Mouse (Mus musculus) cerebellum, postnatal 25 days (tissue): ENCODE measurements around the gene Mybphl.

ENCODE experiments used
- DNase-seq, 2 experiments: peaks; one replicate each; pipeline ENCODE4 v3.0.0; 2021; ENCODE audit warnings: mixed read lengths in 2 of 2

Mybphl gene

DNA sequence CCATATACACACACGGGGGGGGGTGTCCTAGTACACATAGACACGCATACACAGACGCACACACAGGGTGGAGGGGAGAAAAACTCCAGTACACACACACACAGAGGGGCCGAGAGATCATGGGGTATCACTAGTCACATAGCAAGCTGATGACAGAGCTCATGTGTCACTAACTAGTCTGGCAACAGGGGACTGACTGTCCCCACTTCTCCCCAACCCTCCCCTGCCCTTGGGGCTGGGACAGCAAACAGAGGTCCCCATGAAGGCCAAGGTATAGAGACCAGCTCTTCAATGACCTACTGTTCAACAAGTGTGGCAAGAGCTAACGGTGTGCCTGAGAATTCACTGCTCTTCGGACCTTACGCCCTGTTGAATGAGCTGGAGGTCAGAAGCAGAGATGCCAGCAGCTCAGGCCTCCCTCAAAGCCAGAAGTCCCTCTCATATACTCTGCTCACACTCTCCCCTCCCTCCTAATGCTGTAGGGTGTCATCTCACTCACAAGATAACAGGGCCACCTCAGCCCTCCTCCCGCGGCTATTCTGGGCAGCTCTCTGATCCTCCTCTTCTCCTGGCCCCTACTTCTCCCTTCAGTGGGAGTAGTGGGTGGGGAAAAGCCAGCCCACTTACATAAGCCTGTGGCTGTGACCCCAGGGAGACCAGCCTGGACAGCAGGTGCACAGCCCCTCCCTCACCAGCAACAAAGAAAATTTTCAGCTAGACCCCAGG lies at the start of gene Mybphl:
TSS of gene Mybphl (plus strand) at position 642 of the 726 bp plus-strand sequence.
- no peak for DNase-seq

DNA sequence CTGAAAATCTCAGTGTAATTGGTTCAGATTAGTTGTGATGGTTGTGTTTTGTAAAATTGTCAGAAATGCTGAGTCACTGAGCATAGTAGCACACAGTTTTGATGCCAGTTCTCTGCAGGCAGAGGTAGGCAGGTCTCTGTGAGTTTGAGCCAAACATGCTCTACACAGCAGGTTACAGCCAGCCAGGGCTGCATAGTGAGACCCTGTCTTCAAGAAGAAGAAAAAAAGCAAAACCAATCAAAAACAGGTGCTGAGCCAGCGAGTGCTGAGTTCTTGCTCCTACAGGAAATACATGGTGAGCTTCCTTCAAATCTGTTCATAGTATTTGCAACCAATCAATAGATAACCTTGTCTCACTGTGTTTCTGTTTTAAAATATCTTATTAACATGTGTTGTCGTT lies 46.2 kb upstream of the Mybphl start:
- no peak for DNase-seq

DNA sequence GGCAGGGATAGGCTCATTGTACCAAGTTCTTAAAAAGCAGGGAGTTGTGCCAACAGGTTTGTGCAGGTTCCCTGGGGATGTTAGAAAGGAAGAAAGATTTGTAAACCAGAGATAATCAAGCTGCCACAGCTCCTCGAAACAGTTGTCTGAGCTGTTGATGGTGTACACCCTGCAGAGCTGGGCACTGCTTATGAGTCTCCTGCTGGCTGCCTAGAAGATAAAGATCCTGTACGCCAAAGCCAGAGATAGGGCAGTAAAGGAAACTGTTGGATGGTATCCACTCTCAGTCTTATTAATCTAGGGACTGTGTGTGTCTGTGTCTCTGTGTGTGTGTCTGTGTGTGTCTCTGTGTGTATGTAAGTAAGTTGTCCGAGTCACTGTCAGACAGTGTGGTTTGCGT lies 43.0 kb upstream of the Mybphl start:
- DNase-seq = peak; percentile 34 to 45

DNA sequence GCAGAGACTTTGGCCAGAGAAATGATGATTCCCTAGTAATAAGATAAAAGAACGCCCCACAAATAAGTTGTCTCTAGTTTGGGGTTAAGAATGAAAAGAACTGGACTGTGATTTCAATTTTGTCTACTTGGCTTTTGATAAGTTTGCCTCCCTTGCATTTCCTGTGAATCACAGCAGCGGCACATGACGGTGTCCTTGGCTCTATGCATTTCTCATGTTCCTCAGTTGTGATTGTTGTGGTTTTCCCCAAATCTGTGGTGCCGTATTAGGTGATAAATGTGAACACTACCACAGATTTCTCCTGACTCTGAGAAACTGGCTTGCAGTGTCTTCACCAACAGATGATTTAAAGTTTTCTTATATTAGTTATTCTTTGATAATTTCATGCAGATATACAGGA lies 42.6 kb upstream of the Mybphl start:
- DNase-seq = no peak

DNA sequence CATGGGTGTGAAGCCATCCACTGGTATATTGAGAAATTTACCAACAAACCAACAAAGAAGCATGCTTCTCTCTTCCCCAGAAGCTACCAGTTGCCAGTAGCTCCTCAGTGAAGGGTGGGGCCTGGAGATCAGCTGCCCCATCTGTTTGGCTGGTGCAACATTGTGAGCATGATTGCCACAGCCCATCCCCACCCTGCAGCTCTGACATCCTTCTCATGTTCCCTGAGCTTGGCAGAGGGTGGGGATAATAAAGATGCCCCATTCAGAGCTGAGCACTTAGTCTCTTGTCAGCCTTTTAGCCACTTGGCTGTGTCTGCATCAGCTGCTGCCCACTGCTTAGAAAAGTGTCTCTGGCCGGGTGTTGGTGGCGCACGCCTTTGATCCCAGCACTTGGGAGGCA lies 41.7 kb upstream of the Mybphl start:
- no peak for DNase-seq

DNA sequence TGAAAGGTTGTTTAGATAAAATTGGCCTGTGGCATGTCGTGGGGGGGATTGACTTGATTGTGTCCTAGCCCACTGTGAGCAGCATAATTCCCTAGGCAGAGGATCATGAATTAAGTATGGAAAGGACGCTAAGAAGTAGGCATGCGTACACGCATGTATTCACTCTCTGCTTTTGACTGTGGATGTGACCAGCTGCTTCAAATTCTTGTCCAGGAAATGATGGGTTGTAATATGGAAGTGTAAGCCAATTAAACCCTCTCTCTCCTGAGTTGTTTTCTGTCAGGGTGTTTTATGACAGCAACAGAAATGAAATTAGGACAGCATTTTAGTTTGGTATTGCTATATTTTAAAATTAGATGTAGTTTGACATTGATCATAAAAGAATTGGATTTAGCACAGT lies 39.9 kb upstream of the Mybphl start:
- DNase-seq = no peak

DNA sequence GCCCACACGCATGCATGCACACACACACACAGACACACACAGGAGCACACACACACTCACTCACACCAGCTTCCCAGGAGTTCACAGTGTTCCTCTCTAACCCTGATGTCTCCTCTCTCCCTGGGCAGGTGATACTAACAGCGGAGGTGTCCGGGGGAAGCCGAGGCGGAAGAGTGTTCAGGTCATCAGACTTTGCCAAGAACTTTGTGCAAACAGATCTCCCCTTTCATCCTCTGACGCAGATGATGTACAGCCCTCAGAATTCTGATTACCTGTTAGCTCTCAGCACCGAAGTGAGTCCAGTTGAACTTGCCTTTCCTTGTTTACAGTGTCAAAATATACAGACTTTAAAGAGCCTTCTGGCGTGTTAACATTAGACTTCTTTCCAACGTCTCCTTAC lies 39.2 kb upstream of the Mybphl start:
- no peak for DNase-seq

DNA sequence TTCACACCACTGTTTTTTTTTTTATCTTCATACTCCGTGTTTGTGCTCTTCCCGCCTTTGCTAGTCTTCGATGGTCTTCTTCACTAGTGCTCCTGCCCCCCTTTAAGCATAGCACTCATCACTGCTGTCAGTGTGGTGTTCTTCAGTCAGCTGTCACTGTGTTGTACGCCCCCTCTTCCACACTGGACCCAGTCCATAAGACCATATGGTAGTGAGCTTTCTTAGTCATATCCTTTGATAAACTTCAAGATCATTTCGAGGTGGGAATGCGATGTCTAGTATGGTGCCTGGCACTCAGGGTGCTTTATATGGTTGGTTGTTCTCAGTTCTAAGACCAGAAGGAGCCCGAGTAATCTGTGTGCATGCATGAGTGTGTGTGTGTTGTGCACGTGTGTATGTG lies 37.4 kb upstream of the Mybphl start:
- DNase-seq = no peak

DNA sequence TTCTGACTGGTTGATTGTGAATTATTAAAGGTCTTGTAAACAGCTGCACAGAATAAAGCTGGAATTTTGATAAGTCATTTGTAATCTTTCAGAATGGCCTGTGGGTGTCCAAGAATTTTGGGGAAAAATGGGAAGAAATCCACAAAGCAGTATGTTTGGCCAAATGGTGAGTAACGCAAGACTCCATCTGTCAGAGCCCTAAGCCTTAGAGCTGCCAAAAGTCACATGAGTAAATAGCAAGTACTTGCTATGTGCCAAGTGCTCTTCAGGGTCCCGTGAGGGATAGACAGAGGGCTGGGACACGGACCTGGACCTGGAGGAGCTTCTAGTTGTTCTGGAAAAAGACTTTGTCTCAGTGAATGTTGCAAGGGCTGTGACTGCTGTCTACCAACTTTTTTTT lies 36.8 kb upstream of the Mybphl start:
- peak; percentile 20 to 31 for DNase-seq

DNA sequence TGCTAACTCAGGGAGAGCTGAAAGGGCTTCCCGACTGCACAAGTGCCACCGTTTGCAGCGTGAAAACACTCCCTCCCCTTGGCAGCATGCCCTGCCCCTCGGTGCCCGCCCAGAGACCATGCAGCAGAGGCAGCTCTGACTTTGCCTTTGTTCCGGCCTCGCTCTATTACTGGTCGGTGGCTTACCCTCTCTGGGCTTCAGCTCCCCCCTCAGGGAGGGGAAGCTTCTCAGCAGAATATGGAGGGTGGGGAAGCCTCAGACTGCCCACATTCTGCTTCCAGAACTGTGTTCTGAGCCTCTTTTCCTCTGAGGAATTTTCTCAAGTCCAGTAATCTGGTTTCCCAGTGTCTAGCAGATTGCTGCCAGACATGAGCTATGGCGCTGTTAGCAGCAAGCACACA lies 36.3 kb upstream of the Mybphl start:
- DNase-seq = peak; percentile 64 to 77

DNA sequence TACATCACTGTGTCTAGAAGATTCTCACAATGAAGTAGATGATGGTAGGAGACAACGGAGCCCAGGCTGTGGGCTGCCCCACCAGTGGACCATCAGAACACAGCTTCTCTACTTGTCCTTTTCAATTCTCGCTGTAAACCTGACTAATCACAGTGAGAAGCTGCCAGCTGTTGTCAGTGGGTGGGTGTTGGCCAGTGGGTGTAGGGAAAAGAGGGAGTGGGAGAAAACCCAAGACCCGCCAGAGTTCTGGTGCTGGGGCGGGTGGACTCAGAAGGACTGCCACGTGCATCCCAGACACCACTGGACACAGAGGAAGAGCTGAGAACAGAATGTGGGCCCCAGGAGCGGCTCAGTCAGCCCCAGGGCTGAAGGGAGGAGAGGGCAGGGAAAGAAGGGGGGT lies 33.9 kb upstream of the Mybphl start:
- DNase-seq = no peak

DNA sequence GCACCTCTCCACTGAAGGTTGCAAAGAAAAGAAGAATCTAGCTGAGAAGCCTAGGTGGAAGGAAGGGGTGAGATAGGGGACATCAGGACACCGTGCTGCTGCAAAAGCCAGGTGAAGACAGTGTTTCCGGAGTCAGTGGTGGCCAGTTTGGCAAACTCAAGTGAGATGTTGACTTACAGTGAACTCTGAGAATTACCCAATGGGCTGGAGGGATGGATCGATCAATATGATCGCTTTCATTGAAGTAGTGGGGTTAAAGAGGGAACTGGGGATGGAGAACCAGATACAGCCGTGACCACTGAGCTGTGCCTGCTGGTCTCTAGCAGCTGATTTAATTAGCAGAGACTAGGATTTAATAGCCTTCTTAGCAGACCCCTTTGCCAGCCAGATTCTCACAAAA lies 27.8 kb upstream of the Mybphl start:
- DNase-seq = no peak

DNA sequence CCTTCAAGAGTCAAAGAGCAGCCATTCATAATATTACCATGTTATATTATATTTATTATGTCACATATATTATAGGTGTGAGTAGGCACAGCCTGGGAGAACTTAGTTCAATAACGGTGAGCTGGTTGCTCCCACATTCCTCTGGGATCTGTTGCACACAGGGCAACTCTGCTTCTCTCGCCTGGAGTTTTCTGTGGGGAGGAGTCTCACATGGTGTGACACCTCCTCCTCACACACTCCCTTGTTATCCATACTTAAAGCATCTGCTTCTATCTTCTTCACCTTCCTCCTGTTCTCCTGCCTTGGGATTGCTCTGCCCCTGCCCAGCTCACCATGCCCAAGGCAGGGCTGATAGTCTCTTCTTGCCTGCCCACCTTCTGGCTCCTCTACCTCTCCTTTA lies 23.7 kb upstream of the Mybphl start:
- DNase-seq = no peak

DNA sequence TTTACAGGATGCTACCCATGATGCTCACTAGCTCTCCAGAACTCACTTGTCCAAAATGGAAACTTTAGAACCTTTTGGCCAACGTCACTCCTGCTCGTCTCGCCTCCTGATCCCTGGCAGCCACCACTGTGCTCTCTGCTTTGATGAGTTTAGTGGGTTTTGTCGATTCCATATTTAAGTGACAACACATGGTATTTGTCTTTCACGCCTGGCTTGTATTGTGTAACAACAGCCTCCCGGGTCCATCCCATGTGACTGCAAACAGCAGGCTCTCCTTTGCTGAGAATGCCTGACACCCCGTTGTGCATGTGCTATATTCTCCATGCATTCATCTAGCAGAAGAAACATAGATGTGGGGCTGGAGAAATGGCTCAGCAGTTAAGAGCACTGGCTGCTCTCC lies 22.5 kb upstream of the Mybphl start:
- DNase-seq = no peak

DNA sequence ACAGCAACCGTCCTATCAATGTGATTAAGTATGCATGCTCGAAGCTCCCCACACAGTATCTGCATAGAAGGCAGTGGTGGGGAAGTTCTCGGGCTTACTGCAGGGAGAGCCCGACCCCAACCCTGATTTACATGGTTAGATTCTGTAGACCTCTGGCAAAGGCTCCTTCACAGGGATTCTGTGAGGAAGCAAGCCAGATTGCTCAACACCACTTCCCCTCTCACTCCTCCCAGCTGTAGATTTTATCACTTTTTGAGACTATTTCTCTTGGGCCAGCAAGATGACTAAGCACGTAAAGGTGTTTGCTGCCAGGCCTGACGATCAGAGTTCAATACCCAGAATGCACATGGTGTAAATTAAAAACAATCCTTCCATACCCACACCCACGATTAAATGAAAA lies 18.9 kb upstream of the Mybphl start:
- no peak for DNase-seq

DNA sequence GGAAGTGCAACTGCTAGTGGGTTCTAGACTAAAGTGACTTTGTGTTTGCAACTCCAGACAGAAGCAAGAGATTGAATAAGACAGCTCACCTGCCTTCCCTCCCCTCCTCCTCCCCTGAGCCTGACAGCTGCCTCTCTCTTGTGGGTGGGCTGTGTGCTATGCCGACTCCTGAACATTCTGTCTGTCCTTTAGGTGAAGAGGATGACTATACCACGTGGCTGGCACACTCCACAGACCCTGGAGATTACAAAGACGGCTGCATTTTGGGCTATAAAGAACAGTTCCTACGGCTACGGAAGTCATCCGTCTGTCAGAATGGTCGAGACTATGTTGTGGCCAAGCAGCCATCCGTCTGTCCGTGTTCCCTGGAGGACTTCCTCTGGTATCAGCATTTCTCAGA lies 16.3 kb upstream of the Mybphl start:
- DNase-seq = no peak

DNA sequence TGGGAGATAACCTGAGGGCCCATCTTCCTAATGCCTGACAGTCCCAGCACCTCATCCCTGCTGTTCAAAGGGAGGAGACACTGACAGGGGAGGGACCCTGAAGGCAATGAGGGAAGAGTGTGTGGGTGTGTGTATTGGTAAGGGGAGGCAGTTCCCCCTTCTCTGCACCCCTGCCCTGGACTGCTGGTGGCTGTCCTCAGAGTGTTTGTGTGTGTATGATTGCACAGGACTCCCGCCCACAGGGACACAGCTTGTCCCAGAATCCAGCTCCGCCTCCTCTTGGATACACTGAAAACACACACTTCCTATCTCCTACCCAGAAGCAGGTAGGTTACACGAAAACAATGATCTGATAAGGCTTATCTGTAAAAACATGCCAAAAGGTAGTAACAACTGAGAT lies 9.5 kb upstream of the Mybphl start:
- DNase-seq = no peak

DNA sequence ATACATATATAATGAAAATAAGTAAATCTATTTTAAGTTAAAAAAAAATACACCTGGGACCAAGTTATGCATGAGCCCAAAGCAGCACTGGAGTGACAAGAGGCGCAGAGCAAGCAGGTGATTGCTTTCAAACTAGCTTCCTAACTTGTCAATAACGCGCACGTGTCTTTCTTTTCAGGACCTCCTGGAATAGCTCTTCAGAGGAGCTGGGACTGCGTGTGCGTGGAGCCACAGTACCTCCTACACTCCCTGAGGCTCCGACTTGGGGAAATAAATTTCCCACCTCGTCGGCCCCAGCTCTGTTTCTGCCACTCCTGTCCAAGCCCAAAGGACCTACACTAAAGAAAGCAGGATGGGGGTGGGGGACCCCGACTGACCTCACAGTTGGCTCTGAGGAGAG lies 7.7 kb upstream of the Mybphl start:
- DNase-seq = no peak

DNA sequence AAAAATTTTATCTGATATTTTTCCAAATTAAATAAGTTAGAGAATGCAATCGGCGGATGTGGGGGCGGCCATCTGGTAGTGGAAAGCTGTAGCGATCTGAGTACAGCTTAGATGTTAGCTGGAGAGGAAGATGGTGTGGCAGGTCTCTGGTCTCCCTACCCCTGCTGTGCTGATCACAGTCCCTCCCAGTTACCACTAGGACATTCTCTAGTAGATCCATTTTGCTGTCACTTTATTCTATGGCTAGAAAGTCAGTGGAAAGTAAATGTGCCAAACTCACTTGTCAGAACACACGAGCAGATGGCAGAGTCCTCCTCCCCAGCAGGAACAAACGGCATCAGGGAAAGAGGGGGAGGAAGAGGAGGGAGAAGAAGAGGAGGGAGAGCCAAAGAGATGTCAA lies 6.3 kb upstream of the Mybphl start:
- DNase-seq = peak; percentile 35 to 42

DNA sequence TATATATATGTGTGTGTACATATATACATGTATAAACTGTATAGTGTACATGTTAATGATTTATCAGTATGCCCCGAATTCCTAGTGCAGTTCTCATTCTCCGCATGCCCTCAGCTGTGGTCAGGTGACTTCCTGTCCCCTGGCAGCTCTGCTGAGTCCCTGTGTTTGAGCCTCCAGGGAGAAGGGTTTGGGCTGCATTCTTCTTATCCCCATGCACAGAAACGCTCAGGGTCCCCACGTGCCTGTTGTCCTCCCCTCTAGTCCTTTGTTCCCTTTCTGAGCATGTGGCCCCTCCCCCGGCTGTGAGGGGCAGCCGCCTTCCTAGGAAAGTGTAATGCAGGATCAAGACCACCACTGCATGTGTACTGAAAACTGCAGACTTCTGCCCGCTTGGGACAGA lies 3.8 kb upstream of the Mybphl start:
- no peak for DNase-seq

DNA sequence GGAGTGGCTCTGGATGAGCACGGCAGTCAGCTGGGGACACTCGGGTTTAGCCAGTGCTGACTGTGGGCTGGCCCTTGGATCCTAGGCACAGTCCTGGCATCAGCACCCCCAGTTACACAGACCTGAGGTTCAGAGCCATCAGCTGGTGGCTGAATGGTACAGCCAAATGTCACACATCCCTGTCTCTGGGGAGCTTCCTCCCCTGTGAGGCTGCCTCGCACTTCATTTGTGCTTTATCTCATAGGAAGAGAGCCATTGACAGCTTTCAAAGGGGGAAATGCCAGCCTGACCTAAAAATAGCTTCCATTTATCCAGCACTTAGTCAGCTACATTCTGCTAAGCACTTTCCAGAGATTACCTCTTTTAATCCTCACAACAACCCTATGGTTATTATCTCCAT lies 1.1 kb upstream of the Mybphl start:
- no peak for DNase-seq

DNA sequence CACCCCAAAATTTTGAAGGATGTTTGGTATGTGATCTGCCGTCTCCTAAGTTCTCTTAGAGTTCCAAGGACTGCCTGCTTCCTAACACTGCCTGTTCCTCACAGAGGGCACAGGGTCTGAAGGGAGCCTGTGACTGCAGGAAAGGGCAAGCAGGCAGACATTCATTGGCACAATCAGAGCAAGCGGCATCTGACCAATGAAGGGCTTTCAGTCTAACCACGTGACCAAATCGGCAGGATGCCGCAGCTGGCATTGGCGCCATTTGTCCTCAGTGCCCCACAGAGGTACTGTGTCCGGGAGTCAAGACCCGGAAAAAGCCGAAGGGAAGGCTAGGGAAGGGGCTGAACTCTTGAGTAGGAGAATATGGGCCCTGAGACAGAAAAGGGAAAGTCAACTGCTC lies 2.5 kb downstream of the Mybphl start:
- DNase-seq = peak; percentile 32 to 57

DNA sequence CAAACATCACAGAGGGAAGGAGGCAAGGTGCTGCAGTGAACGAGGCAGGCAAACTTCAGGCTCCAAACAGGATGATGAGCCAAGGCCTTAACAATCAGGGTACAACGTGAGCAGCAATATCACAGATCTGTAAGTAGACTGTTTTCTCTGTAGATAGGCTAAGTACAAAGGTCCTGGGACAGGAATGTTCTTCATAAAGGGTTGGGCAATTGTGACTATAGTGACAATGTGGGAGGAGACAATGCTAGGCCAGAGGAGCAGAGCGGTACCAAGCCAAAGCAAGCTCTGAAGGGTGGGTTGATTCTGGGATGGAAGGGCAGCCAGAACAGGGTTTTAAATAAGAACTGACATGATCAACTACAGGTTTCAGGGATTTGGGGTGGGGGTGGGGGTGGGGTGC lies 3.1 kb downstream of the Mybphl start:
- no peak for DNase-seq

DNA sequence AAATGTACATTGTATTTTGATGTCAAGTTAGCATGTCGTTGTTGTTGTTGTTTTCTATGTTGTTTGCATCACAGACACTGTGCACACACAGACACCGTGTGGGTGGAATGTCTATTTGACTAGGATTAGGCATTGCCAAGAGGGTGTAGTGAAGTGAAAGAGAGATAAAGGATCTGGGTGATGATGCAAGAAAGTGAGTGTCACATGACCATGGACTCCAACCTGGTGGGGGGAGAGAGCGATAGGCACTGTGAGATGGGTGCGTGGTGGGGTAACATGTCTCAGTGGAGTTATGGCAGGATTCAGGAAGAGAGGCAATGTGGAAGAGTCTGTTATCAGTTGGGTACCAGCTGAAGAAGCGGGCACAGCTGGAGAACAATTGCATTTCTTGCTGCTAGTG lies 4.0 kb downstream of the Mybphl start:
- DNase-seq = no peak

DNA sequence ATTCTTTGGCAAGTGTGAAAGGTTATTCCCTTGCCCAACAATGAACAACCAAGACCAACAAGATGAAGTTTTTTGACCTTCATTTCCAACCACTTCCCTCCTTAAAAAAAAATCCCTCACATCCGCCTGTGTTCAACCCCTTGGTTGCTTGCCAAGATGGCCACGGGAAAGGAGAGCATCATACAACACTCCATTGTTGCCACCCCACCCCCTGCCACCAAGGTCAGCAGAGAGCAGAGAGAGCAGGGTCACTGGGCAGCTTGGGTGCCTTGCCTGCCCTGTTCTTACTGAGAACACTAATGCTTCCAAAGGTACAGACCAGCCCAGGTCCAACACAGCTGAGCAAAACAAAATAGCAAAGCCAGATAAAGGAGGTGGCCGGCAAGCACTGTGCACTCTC lies 7.6 kb downstream of the Mybphl start:
- DNase-seq = no peak

DNA sequence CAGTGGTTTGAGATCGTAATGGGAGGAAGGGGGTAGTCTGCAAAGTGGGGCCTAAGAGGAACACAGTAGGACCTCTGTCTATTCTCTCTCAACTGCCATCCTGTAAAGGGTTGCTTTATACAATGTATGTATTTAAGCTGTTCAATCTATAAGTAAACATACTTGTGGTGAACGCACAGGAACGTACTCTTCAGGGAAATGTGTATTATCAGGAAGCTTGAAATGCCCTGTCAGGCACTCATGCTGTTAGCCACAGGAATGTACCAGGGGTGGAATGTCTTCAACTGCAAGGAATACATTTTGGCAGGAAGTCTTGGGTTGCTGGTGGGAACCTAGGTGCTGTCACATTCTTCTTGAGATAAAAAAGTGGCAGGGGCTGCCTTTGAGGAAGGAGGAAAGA lies 8.0 kb downstream of the Mybphl start:
- DNase-seq = no peak
